Mouse (Mus musculus) C2C12 (cell line): ENCODE data around the gene 4930404H24Rik. TPM values are rescaled to one million over a fixed set of nuclear protein-coding genes. Genes with fewer than 3 reads are reported as not detected.

Experiments used
- H3K27me3 ChIP-seq: one replicate; pipeline ENCODE4 v1.6.1; 2011; ENCODE audit not compliant: control insufficient read depth, insufficient read depth, insufficient read length
- H3K36me3 ChIP-seq: one replicate; pipeline ENCODE4 v1.6.1; 2011; ENCODE audit not compliant: control insufficient read depth, insufficient read depth
- H3K4me3 ChIP-seq: one replicate; pipeline ENCODE4 v1.5.1; 2011; ENCODE audit warnings: mild to moderate bottlenecking, control low read depth; ENCODE audit not compliant: poor library complexity, insufficient read depth, severe bottlenecking
- H3K79me2 ChIP-seq: one replicate; pipeline ENCODE4 v1.6.1; 2011; ENCODE audit not compliant: control insufficient read depth, insufficient read depth
- H3K79me3 ChIP-seq: one replicate; pipeline ENCODE4 v1.6.1; 2011; ENCODE audit warnings: low read depth, control low read depth
- H3ac ChIP-seq: one replicate; pipeline ENCODE3; 2011; ENCODE audit warnings: low read depth; ENCODE audit not compliant: control insufficient read depth, insufficient read length
- CEBPB ChIP-seq: IDR thresholded peaks from one replicate; pipeline ENCODE4 v1.6.1; 2011; ENCODE audit warnings: low read depth, mild to moderate bottlenecking, control low read depth, moderate library complexity
- CTCF ChIP-seq: IDR thresholded peaks from one replicate; pipeline ENCODE4 v1.5.1; 2011; ENCODE audit not compliant: control insufficient read depth, insufficient read depth, insufficient read length
- FOSL1 ChIP-seq: IDR thresholded peaks from one replicate; pipeline ENCODE4 v1.8.0; 2011; ENCODE audit warnings: mild to moderate bottlenecking, low read length; ENCODE audit not compliant: poor library complexity, insufficient read depth, severe bottlenecking
- MAX ChIP-seq: IDR thresholded peaks from one replicate; pipeline ENCODE4 v1.6.1; 2011; ENCODE audit warnings: mild to moderate bottlenecking, control low read depth
- MYOD1 ChIP-seq: IDR thresholded peaks from one replicate; pipeline ENCODE4 v1.6.1; 2011; ENCODE audit warnings: low read depth; ENCODE audit not compliant: control insufficient read depth, insufficient read length
- MYOG ChIP-seq: IDR thresholded peaks from one replicate; pipeline ENCODE4 v1.6.1; 2011; ENCODE audit not compliant: control insufficient read depth, insufficient read length; ENCODE audit errors: extremely low read depth
- USF1 ChIP-seq: IDR thresholded peaks from one replicate; pipeline ENCODE4 v1.6.1; 2011; ENCODE audit warnings: low read depth, mild to moderate bottlenecking, control low read depth, moderate library complexity
- polyA plus RNA-seq: library from polyadenylated mRNA; unstranded; fragments of >200 nt; fragmentation: generic; extraction: Trizol; gene quantifications from one replicate; pipeline ENCODE4 v1.2.1, GENCODE M21; 2012; ENCODE audit warnings: missing spikeins

Gene 4930404H24Rik
- polyA plus RNA-seq, 1 experiment = not detected

DNA sequence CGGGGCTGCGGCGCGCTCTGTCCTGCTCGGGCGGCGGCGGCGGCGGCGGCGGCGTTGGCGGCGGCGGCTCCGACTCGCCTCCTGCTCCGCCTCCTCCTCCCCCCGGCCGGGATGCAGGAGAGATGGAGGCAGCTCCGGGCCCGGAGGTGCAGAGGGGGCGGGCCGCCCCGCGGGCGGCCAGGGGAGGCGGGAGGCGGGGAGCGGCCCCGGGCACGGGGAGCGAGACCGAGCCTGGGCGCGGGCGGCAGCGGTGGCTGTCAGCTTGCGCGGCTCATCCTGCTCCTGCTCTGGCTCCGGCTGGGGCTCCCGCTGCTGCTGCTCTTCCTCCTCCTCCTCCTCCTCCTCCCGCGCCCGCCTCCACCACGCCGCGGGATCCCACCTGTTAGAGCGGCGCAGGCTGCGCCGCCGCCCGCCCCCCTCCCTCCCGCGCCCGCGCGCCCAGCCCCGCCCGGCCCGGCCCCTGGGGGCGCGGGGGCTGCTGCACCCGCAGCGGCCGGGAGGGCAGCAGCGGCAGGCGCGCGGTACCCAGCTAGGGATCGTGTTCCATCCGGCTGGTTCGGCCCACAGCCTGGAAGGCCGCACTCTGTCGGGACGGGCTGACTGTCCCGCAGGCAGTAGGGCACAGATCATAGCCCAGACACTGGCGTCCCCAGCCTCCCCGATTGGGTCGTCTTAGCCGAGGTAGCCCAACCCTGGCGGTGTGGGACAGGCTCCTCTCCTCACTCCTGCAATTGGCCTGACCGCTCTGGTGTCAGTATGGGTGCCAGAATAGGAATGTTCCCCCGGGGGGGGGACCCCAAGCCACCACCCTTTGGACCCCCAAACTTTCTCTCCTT lies 37.6 kb downstream of the 4930404H24Rik start, which contains the start of gene Nol4l:
Gene Nol4l (minus strand): TSS at position 41 of the 836 bp plus-strand sequence.
- H3K4me3 ChIP-seq = peak within 1 kb of the TSS; percentile 23

GRCm38 (mm10) chr2:153530948-153531347 lies 38.4 kb downstream of the 4930404H24Rik start:
- no peaks in the 10 kb centered on the region for H3K79me3 ChIP-seq
- H3K36me3 ChIP-seq = no peaks in the 10 kb centered on the region
- no peaks in the 10 kb centered on the region for H3K79me2 ChIP-seq
- TF ChIP-seq FOSL1 (no peak), CTCF (no peak), MAX (no peak), MYOG (no peak), USF1 (no peak), CEBPB (no peak), MYOD1 (no peak)
- peaks cover 43% of the 10 kb centered on the region for H3K27me3 ChIP-seq
- no peak overlapping the region for H3ac ChIP-seq
- H3K4me3 ChIP-seq = no peak overlapping the region

More for the DNA sequence above, 37.6 kb downstream of the 4930404H24Rik start, which contains the start of gene Nol4l:
- Histone ChIP-seq H3K27me3 (peaks cover 47% of the 10 kb centered on the region), H3ac (peak within 1 kb of the TSS; percentile 6), H3K36me3 (no peaks in the 10 kb centered on the region), H3K79me3 (no peaks in the 10 kb centered on the region), H3K79me2 (no peaks in the 10 kb centered on the region)
- TF ChIP-seq USF1 (no peak), FOSL1 (no peak), CTCF (no peak), MYOD1 (no peak), CEBPB (no peak), MAX (no peak), MYOG (no peak)

DNA sequence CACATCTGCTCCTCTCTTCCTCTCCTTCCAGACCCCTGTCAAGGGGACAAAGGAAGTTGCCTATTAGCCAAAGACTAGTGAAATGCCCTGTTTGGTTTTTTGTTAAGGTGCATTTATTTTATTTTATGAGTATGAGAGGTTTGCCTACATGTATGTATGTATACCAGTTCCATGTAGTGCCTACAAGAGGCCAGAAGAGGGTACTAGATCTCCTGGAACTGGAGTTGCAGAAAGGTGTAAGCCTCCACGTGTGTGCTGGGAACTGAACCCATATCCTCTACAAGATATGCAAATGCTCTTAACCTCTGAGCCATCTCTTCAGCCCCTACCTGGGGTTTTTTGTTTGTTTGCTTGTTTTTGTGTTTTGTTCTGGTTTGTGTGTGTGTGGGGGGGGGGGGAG lies 41.4 kb downstream of the 4930404H24Rik start:
- Histone ChIP-seq H3K79me3 (no peaks in the 10 kb centered on the region), H3ac (no peak overlapping the region), H3K36me3 (no peaks in the 10 kb centered on the region), H3K79me2 (no peaks in the 10 kb centered on the region), H3K27me3 (peaks cover 18% of the 10 kb centered on the region), H3K4me3 (no peak overlapping the region)
- no peak for TF ChIP-seq MAX
- no peak for TF ChIP-seq USF1

DNA sequence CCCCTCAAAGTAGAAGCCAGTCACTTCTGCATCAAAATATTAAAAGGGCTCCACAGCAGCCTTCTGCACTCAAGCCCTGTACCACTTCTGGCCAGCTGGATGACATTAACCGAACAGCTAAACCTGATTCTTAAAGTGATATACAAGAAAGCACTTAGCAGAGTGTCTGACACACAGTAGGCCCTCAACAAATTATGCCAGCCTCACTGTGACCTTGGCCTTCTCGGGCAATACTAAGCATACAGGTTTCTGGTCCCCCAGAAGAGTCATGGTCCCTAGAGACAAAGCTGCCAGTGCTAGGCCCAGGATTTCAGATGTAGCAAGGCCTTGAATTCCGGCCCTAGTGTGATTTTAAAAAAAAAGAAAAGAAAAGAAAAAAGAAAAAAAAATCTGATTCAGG lies 46.3 kb downstream of the 4930404H24Rik start:
- Histone ChIP-seq H3ac (no peak overlapping the region), H3K79me3 (no peaks in the 10 kb centered on the region), H3K79me2 (no peaks in the 10 kb centered on the region), H3K27me3 (no peaks in the 10 kb centered on the region), H3K4me3 (no peak overlapping the region), H3K36me3 (no peaks in the 10 kb centered on the region)
- no peak for TF ChIP-seq CTCF
- TF ChIP-seq MYOD1 = no peak
- TF ChIP-seq MAX = no peak
- TF ChIP-seq USF1 = no peak
- no peak for TF ChIP-seq MYOG
- TF ChIP-seq FOSL1 = no peak
- no peak for TF ChIP-seq CEBPB

DNA sequence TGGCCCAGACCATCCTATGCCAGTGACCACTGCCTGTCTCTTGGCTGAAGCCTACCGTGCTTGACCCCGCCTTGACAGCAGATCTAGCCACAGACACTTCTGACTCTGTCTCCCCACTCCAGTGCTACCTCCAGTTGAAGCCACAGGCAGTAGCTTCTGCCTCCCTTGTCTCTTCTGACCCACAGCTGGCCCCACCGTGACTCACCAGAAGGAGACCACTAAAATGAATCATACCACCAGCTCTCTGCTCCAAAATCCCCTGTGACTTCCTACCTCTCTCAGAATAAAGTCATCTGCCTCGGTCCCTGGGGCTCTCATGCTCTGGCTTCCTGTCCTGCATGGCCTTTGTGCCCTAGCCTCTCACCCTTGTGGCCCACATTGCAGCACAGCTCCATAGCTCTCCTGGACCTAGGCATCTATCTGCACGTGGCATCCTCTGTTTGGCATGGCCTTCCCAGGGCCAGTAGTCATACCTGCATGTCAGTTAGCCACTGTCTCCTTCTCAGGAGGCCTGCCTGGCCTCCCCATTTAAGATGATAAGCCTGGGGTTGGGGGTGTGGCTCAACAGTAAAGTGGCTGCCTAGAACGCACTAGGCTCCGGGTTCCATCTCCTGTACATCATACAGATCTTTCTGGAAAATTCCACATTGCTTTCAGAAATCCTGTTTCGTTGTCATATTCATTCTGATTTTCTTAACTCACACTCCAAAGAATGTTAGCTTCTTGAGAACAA lies 50.5 kb downstream of the 4930404H24Rik start:
- Histone ChIP-seq H3K79me3 (no peaks in the 10 kb centered on the region), H3K4me3 (no peak overlapping the region), H3K27me3 (no peaks in the 10 kb centered on the region), H3K36me3 (no peaks in the 10 kb centered on the region), H3ac (no peak overlapping the region), H3K79me2 (no peaks in the 10 kb centered on the region)
- peak; percentile 92 for TF ChIP-seq FOSL1
- TF ChIP-seq MYOD1 = peak; percentile 83
- no peak for TF ChIP-seq MYOG
- peak; percentile 26 for TF ChIP-seq USF1
- TF ChIP-seq CTCF = no peak
- TF ChIP-seq MAX = peak; percentile 96
- TF ChIP-seq CEBPB = peak; percentile 2

Other genes starting within 250 kb of the 4930404H24Rik start
- 8.6 TPM for gene Kif3b, start 201.4 kb upstream of the 4930404H24Rik start, polyA plus RNA-seq
- gene Asxl1, start 147.0 kb upstream of the 4930404H24Rik start, polyA plus RNA-seq = 15.2 TPM
- gene Nol4l, start 37.2 kb downstream of the 4930404H24Rik start, polyA plus RNA-seq = 0.42 TPM
- 26.7 TPM for gene Commd7, start 140.0 kb downstream of the 4930404H24Rik start, polyA plus RNA-seq
- gene Dnmt3b, start 156.7 kb downstream of the 4930404H24Rik start, polyA plus RNA-seq = 0.51 TPM
- gene Dnmt3c, start 203.9 kb downstream of the 4930404H24Rik start, polyA plus RNA-seq = not detected
- 62.0 TPM for gene Mapre1, start 248.5 kb downstream of the 4930404H24Rik start, polyA plus RNA-seq